Mouse (Mus musculus): ENCODE results near the gene Gm960.

The Gm960 gene

DNA sequence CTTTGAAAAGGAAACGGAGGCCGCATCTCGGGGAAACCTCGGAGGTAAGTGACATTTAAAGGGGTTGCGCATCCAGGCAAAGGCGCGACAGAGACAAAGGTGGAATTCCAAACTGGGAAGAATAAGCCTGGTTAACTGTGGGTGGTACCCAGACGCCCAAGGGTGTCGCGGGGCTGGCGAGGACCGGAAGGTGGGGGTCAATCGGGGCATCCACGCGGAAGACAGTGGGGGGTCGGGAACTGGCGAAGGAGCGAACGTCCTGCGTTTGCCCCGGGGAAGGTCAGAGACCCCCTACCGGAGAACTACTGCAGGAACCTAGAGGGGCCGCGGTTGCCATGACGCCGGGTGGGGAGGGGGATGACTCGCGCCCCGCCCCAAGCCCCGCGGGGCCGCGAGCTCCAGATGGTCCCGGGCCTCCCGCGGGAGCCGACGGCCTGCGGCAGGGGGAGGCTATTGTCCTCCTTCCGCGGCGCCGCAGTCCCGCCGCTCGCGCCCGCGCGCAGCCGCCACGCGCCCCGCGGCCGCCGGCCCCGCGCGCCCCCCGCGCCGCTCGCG, 13.2 kb upstream of the Gm960 start:
- no peak for DNase-seq (ENCODE audit: low spot score in 2 of 2)

DNA sequence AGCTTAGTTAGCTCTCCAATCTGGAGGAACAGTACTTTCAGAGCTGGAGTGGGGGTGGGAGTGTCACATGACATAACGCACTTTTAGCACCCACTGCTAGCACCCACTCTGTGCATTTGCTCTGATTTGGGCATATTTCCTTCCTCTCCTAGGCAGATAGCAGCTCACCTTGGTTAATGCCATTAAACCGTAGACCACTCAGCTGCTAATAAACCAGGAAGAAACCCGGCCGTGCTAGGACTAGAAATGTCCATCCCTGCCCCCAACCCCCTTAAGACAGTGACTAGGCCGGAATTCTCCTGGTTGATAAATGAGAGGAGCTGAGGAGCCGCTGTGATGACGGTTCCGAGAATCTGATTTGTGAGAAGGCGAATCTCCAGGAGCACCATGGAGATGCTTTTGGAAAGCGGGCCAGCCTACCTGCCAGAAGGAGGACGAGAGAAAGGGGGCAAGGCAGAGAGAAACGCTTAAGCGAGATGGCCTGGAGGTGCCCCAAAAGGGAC, 12.7 kb upstream of the Gm960 start, which contains the start of gene Sptbn2:
Gene Sptbn2, plus strand, starts transcription at position 70 of the 503 bp plus-strand sequence.
- no peak for DNase-seq (ENCODE audit: low spot score in 2 of 2)

- no peak for DNase-seq (ENCODE audit: low spot score in 2 of 2)
Measured at GRCm38 (mm10) chr19:4708765-4709164, 10.3 kb upstream of the Gm960 start.

GRCm38 (mm10) chr19:4701221-4701620, 2.8 kb upstream of the Gm960 start:
- DNase-seq (ENCODE audit: low spot score in 2 of 2): no peak

DNA sequence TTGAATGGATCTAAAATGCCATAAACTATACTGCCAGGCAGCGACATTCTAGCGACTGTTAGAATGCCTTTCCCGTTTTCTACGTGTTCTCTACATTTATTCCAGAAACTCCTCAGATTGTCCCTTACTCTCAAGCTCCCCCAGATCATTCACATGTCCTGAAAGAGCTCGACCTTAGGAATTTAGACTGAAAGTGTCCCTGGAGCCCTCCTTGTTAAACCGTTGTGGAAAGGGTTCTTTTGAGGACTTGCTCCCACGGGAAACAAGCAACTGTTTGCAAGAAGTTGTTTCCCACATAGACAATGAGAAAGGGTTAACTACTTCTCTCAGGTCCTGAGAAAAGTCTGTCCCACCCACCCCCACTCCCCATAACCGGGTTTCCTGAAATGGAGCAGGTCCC, 2.2 kb upstream of the Gm960 start:
- DNase-seq (ENCODE audit: low spot score in 2 of 2): no peak

- DNase-seq (ENCODE audit: low spot score in 2 of 2): no peak
Measured at GRCm38 (mm10) chr19:4699821-4700220, 1.4 kb upstream of the Gm960 start.

GRCm38 (mm10) chr19:4698856-4699255, 388 bp upstream of the Gm960 start:
- DNase-seq (ENCODE audit: low spot score in 2 of 2): no peak

GRCm38 (mm10) chr19:4697721-4698120, 747 bp downstream of the Gm960 start:
- DNase-seq (ENCODE audit: low spot score in 2 of 2): no peak

DNA sequence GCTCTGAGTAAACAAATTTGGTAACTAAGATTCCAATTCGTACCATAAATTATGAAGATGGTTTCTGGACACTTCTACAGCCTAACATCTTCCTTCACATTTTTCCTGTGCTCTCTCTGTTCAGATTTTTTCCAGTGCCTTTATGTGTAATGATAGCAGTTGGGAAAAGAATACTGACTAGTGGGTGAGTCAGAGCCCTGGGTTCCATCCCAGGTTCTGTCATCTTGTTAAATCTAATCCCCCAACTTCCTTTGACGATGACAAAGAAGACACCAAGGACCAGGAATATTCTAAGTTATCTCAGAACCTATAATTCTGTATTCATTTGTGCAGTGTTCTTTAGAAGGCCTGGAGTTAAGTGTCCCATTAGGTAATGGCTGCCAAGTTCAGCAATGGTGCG, 1.3 kb downstream of the Gm960 start:
- DNase-seq (ENCODE audit: low spot score in 2 of 2): no peak

GRCm38 (mm10) chr19:4694346-4694745, 4.1 kb downstream of the Gm960 start:
- DNase-seq (ENCODE audit: low spot score in 2 of 2): no peak

DNA sequence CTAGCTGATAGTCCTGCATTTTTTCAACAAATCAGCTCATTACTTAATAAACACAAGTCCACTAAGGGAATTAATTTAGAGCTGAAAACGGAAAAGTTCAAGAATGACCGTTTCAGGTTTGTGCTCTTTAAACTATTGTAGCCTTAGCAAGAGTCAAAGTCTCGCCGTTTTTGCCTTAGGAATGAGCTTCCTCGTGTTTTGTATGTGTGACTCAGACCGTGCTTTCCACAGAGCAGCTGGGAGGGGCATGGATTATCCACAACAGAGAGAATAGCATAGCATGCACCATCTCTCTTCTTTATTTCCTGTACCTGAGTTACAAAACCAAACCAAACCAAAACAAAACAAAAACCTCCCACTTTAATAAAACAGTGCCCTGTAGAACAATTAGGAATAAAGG, 26.1 kb downstream of the Gm960 start:
- no peak for DNase-seq (ENCODE audit: low spot score in 2 of 2)

GRCm38 (mm10) chr19:4670776-4671175, 27.7 kb downstream of the Gm960 start:
- no peak for DNase-seq (ENCODE audit: low spot score in 2 of 2)

DNA sequence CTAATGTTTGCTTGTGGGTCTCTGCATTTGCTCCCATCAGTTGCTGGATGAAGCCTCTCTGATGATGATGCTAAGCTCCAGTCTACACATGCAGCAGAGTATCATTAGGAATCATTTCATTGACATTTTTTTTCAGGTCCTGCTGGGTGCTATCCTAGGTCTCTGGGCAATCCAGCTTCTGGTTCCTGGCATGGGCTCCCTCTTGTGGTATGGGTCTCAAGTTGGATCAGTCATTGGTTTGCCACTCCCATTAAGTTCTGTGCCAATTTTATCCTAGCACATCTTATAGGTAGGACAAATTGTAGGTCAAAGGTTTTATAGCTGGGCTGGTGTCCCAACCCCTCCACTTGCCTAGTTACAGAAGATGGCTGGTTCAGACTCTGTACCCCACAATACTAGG, 31.7 kb downstream of the Gm960 start:
- DNase-seq (ENCODE audit: low spot score in 2 of 2): no peak

- DNase-seq (ENCODE audit: low spot score in 2 of 2): no peak
Measured at GRCm38 (mm10) chr19:4658156-4658555, 40.3 kb downstream of the Gm960 start.

DNA sequence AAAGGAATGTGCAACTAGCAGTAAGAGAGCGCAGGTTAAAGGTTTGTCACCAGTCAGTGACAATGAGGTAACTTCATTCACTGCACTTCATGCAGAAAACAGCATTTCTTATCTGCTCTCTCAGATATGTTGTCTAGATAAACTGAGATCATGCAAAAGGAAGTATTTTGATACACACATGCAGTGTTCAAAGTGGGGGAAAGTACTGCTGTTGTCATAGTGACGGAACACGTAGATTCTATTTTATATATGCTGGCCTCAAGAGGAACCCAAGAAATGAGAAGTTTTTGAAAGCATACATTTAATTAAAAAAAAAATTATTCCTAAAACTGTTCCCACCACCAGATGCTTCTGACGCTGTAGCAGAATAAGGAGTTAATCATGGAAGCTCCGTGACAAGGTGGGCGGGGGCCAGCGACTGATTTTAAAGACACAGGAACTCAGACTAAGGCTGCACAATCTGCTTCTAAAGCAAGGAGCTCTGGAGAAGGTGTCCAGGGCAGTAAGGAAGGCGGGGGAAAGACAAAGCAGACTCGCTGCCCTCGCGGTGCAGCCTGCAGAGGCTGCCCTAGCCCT, 51.5 kb downstream of the Gm960 start:
- DNase-seq (ENCODE audit: low spot score in 2 of 2): no peak

DNA sequence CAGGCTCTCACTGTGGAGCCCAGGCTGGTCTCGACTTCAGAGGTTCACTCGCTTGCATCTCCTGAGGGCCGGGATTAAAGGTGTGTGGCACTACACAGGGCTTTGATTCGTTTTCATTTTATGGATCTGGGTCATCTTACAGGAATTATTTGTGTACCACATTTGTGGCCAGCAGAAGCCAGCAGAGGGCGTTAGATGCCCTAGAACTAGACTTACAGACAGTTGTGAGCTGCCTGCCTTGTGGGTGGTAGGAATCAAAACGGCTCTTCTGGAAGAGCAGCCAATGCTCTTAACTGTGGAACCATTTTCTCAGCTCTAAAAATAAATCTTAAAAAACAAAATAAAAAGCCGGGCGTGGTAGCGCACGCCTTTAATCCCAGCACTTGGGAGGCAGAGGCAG, 54.2 kb downstream of the Gm960 start:
- DNase-seq (ENCODE audit: low spot score in 2 of 2): no peak

GRCm38 (mm10) chr19:4635986-4636385, 62.5 kb downstream of the Gm960 start:
- DNase-seq (ENCODE audit: low spot score in 2 of 2): no peak

DNA sequence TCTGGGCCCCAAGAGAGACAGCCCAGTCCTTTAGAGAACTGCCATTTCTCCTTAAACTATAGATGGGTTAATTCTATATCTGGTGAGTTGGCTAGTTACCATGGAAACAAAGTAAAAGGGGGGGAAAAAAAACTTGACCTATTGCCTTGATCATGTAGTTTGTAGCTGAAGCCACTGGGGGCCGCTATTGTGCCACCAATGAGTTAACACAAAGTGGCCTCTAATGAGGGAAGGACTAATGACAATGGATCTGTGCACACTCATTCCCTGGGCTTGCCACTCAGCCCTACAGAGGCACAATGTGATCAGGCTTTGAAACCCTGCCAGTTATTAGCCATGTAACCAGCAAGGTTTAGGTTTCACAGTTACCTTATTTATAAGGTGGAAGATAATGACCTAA, 69.6 kb downstream of the Gm960 start:
- DNase-seq (ENCODE audit: low spot score in 2 of 2): peak in 1 of 2 experiments; percentile 27

DNA sequence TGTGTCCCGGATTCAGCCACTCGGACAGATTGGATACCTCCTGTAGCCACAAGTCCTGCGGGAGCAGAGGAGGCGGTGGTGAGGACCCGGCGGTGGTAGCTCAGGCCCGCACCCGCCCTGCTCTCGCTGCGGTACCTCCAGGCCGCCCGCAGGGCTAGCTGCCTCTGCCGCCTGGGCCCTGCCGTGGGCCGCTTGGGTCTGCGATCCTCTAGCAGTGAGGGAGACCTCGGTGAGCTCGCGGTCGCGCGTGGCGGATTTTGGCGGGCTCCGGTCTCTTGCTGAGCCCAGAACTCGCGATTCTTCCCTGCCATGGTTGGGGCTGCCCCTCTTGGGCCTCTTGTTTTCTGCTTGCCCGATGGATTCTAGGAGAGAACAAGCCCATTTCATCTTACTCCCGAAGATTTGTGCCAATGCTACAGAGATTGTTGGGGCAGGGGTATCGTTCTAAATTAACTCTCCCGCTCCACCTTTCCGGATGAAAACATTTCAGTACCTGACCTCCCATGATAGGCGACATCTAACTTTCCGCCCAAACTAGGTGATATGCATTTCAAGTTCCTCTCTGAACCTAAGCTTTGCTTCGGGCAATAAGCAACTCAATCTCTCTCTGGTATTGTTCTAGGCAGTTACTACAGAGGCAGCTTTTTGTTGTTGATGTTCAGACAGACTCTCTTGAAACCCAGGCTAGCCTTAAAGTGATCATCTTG, 72.5 kb downstream of the Gm960 start:
- peak in 1 of 2 experiments; percentile 26 for DNase-seq (ENCODE audit: low spot score in 2 of 2)

GRCm38 (mm10) chr19:4625179-4625828, 73.2 kb downstream of the Gm960 start, which contains the start of gene Rce1:
Rce1 (minus strand) TSS chr19:4625641.
- peak; percentile 82 to 90 for DNase-seq (ENCODE audit: low spot score in 2 of 2)

- DNase-seq (ENCODE audit: low spot score in 2 of 2): no peak
Measured at GRCm38 (mm10) chr19:4624406-4625178, 73.9 kb downstream of the Gm960 start.

GRCm38 (mm10) chr19:4624006-4624405, 74.5 kb downstream of the Gm960 start:
- DNase-seq (ENCODE audit: low spot score in 2 of 2): no peak
